Mouse (Mus musculus): ENCODE results near the gene Gm5678. TPM values are rescaled to one million over a fixed set of nuclear protein-coding genes. Genes with fewer than 3 reads are reported as not detected.
"Not testable (repeated sequence)": the region's sequence is repeated elsewhere in the genome, so short reads cannot be mapped to it uniquely, and the experiment has no call there.

Gm5678 gene
- polyA plus RNA-seq, 1 experiment from 2014 or later: not detected

GRCm38 (mm10) chr16:93624671-93625070 lies 3.2 kb upstream of the Gm5678 start:
- no peaks in the 10 kb centered on the region for H3K9me3 ChIP-seq (ENCODE audit: control insufficient read depth, low read length)
- H3K4me3 ChIP-seq (ENCODE audit: low read length): no peak overlapping the region
- H3K9ac ChIP-seq (ENCODE audit: low read length): no peak overlapping the region
- no peak overlapping the region for H3K4me2 ChIP-seq (ENCODE audit: low read depth, low read length)
- no peak for ATAC-seq (ENCODE audit: low read depth)
- H3K27ac ChIP-seq (ENCODE audit: low read length): no peak overlapping the region
- H3K27me3 ChIP-seq (ENCODE audit: control insufficient read depth, insufficient read depth, low read depth, low read length): no peaks in the 10 kb centered on the region
- H3K4me1 ChIP-seq (replicated peaks; ENCODE audit: control insufficient read depth, insufficient read depth, low read length): no peaks in the 10 kb centered on the region
- 72% methylated on average over 4 of the region's 4 CpGs for WGBS
- no peaks in the 10 kb centered on the region for H3K36me3 ChIP-seq (ENCODE audit: control insufficient read depth, insufficient read depth, low read length)

GRCm38 (mm10) chr16:93626745-93627144 lies 1.2 kb upstream of the Gm5678 start:
- no peak overlapping the region for H3K4me2 ChIP-seq (ENCODE audit: low read depth, low read length)
- no peaks in the 10 kb centered on the region for H3K36me3 ChIP-seq (ENCODE audit: control insufficient read depth, insufficient read depth, low read length)
- no peaks in the 10 kb centered on the region for H3K9me3 ChIP-seq (ENCODE audit: control insufficient read depth, low read length)
- H3K4me1 ChIP-seq (replicated peaks; ENCODE audit: control insufficient read depth, insufficient read depth, low read length): no peaks in the 10 kb centered on the region
- H3K27me3 ChIP-seq (ENCODE audit: control insufficient read depth, insufficient read depth, low read depth, low read length): no peaks in the 10 kb centered on the region
- H3K27ac ChIP-seq (ENCODE audit: low read length): no peak overlapping the region
- no peak overlapping the region for H3K9ac ChIP-seq (ENCODE audit: low read length)
- WGBS: 4% methylated on average over 1 of the region's 1 CpGs
- ATAC-seq (ENCODE audit: low read depth): no peak
- no peak overlapping the region for H3K4me3 ChIP-seq (ENCODE audit: low read length)

DNA sequence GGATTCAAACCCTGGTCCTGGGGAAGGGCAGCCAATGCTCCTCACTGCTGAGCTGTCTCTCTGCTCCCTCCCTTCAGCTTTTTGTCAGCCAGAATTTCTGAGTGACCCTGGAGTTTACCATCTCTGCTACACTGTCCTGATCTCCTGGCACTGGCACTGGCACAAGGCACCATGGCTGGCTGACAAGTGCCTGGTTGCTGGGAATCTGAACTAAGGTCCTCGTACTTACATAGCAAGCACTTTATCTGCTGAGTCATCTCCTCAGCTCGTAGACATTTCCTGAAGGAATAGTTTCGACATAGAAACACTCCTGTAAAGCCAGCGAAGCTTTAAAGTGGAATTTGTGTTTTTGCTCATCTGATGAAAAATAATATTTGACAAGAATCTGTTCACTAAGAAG lies 16.1 kb downstream of the Gm5678 start:
- Histone ChIP-seq H3K4me1 (replicated peaks; ENCODE audit: control insufficient read depth, insufficient read depth, low read length) (no peaks in the 10 kb centered on the region), H3K36me3 (ENCODE audit: control insufficient read depth, insufficient read depth, low read length) (no peaks in the 10 kb centered on the region)
- ATAC-seq (ENCODE audit: low read depth): no peak

GRCm38 (mm10) chr16:93648441-93649183 lies 20.7 kb downstream of the Gm5678 start:
- 70% methylated on average over 5 of the region's 5 CpGs for WGBS
- Histone ChIP-seq H3K36me3 (ENCODE audit: control insufficient read depth, insufficient read depth, low read length) (no peaks in the 10 kb centered on the region), H3K4me3 (ENCODE audit: low read length) (no peak overlapping the region), H3K9ac (ENCODE audit: low read length) (no peak overlapping the region), H3K27ac (ENCODE audit: low read length) (no peak overlapping the region), H3K27me3 (ENCODE audit: control insufficient read depth, insufficient read depth, low read depth, low read length) (no peaks in the 10 kb centered on the region), H3K4me2 (ENCODE audit: low read depth, low read length) (no peak overlapping the region), H3K9me3 (ENCODE audit: control insufficient read depth, low read length) (no peaks in the 10 kb centered on the region), H3K4me1 (replicated peaks; ENCODE audit: control insufficient read depth, insufficient read depth, low read length) (no peaks in the 10 kb centered on the region)
- no peak for ATAC-seq (ENCODE audit: low read depth)

More for the DNA sequence above, 16.1 kb downstream of the Gm5678 start:
- 33% methylated on average over 4 of the region's 4 CpGs for WGBS
- H3K27me3 ChIP-seq (ENCODE audit: control insufficient read depth, insufficient read depth, low read depth, low read length): no peaks in the 10 kb centered on the region
- H3K9ac ChIP-seq (ENCODE audit: low read length): no peak overlapping the region
- H3K27ac ChIP-seq (ENCODE audit: low read length): no peak overlapping the region
- no peak overlapping the region for H3K4me2 ChIP-seq (ENCODE audit: low read depth, low read length)
- H3K4me3 ChIP-seq (ENCODE audit: low read length): no peak overlapping the region
- H3K9me3 ChIP-seq (ENCODE audit: control insufficient read depth, low read length): no peaks in the 10 kb centered on the region

DNA sequence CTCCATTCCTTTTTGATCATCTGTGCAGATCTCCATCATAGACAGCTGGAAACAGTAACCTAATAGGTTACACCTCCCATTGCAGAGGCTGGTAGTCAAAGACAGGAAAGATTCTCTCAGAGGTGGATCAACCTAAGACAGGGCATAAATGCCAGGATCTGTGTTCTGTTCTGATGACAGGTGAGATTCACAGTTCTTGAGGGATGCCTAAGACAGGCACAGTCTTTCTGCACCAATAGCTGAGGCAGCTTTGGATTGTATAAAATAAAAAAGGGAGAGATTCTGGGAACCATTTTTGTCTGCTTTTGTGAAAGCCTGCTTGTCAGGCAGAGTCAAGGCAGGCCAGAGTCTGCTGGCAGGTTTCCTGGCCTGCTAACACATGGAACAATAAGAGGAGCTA lies 40.1 kb downstream of the Gm5678 start:
- no peak for ATAC-seq (ENCODE audit: low read depth)
- no peak overlapping the region for H3K4me2 ChIP-seq (ENCODE audit: low read depth, low read length)
- no peak overlapping the region for H3K27ac ChIP-seq (ENCODE audit: low read length)
- no peaks in the 10 kb centered on the region for H3K27me3 ChIP-seq (ENCODE audit: control insufficient read depth, insufficient read depth, low read depth, low read length)
- H3K9me3 ChIP-seq (ENCODE audit: control insufficient read depth, low read length): peaks cover 6% of the 10 kb centered on the region
- H3K4me3 ChIP-seq (ENCODE audit: low read length): no peak overlapping the region
- H3K4me1 ChIP-seq (replicated peaks; ENCODE audit: control insufficient read depth, insufficient read depth, low read length): no peaks in the 10 kb centered on the region
- H3K36me3 ChIP-seq (ENCODE audit: control insufficient read depth, insufficient read depth, low read length): no peaks in the 10 kb centered on the region
- no peak overlapping the region for H3K9ac ChIP-seq (ENCODE audit: low read length)

DNA sequence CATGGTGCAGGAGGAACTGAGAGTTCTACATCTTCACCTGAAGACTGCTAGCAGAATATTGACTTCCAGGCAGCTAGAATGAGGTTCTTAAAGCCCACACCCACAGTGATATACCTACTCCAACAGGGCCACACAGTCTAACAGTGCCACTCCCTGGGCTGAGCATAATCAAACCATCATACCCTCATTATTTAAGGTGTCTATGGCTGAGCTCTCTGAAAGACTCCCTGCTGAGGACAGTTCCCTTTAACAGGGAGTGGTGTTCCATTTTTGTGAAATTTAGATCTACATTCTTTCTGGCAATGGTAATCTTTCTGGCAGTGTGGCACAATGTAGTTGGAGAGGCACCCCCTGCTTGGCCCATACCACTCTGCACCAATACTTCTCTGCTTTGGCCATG lies 41.6 kb downstream of the Gm5678 start:
- H3K4me1 ChIP-seq (replicated peaks; ENCODE audit: control insufficient read depth, insufficient read depth, low read length): no peaks in the 10 kb centered on the region
- no peak overlapping the region for H3K4me3 ChIP-seq (ENCODE audit: low read length)
- H3K9me3 ChIP-seq (ENCODE audit: control insufficient read depth, low read length): peaks cover 6% of the 10 kb centered on the region
- H3K36me3 ChIP-seq (ENCODE audit: control insufficient read depth, insufficient read depth, low read length): no peaks in the 10 kb centered on the region
- no peak for ATAC-seq (ENCODE audit: low read depth)
- H3K27ac ChIP-seq (ENCODE audit: low read length): no peak overlapping the region
- H3K9ac ChIP-seq (ENCODE audit: low read length): no peak overlapping the region
- no peak overlapping the region for H3K4me2 ChIP-seq (ENCODE audit: low read depth, low read length)
- no peaks in the 10 kb centered on the region for H3K27me3 ChIP-seq (ENCODE audit: control insufficient read depth, insufficient read depth, low read depth, low read length)

- not testable (repeated sequence) for H3K36me3 ChIP-seq (ENCODE audit: control insufficient read depth, insufficient read depth, low read length); H3K4me1 ChIP-seq (replicated peaks; ENCODE audit: control insufficient read depth, insufficient read depth, low read length); H3K4me3 ChIP-seq (ENCODE audit: low read length); H3K9ac ChIP-seq (ENCODE audit: low read length); ATAC-seq (ENCODE audit: low read depth); H3K9me3 ChIP-seq (ENCODE audit: control insufficient read depth, low read length); H3K4me2 ChIP-seq (ENCODE audit: low read depth, low read length); H3K27ac ChIP-seq (ENCODE audit: low read length); H3K27me3 ChIP-seq (ENCODE audit: control insufficient read depth, insufficient read depth, low read depth, low read length)
- 32% methylated on average over 4 of the region's 4 CpGs for WGBS
These were observed 42.6 kb downstream of the Gm5678 start for GRCm38 (mm10) chr16:93670466-93670865.

GRCm38 (mm10) chr16:93671064-93671463 lies 43.2 kb downstream of the Gm5678 start:
- Histone ChIP-seq H3K9me3 (ENCODE audit: control insufficient read depth, low read length) (peaks cover 6% of the 10 kb centered on the region), H3K27ac (ENCODE audit: low read length) (no peak overlapping the region), H3K4me1 (replicated peaks; ENCODE audit: control insufficient read depth, insufficient read depth, low read length) (no peaks in the 10 kb centered on the region), H3K36me3 (ENCODE audit: control insufficient read depth, insufficient read depth, low read length) (no peaks in the 10 kb centered on the region), H3K27me3 (ENCODE audit: control insufficient read depth, insufficient read depth, low read depth, low read length) (no peaks in the 10 kb centered on the region), H3K9ac (ENCODE audit: low read length) (no peak overlapping the region), H3K4me2 (ENCODE audit: low read depth, low read length) (no peak overlapping the region), H3K4me3 (ENCODE audit: low read length) (no peak overlapping the region)
- ATAC-seq (ENCODE audit: low read depth): no peak
- 92% methylated on average over 5 of the region's 5 CpGs for WGBS

GRCm38 (mm10) chr16:93676376-93676775 lies 48.5 kb downstream of the Gm5678 start:
- no peak for ATAC-seq (ENCODE audit: low read depth)
- Histone ChIP-seq H3K9ac (ENCODE audit: low read length) (no peak overlapping the region), H3K27ac (ENCODE audit: low read length) (no peak overlapping the region), H3K36me3 (ENCODE audit: control insufficient read depth, insufficient read depth, low read length) (no peaks in the 10 kb centered on the region), H3K4me1 (replicated peaks; ENCODE audit: control insufficient read depth, insufficient read depth, low read length) (no peaks in the 10 kb centered on the region), H3K4me2 (ENCODE audit: low read depth, low read length) (no peak overlapping the region), H3K27me3 (ENCODE audit: control insufficient read depth, insufficient read depth, low read depth, low read length) (peaks cover 4% of the 10 kb centered on the region), H3K9me3 (ENCODE audit: control insufficient read depth, low read length) (no peaks in the 10 kb centered on the region), H3K4me3 (ENCODE audit: low read length) (no peak overlapping the region)
- WGBS: 80% methylated on average over 5 of the region's 5 CpGs

- Histone ChIP-seq H3K9ac (ENCODE audit: low read length) (no peak overlapping the region), H3K27ac (ENCODE audit: low read length) (no peak overlapping the region), H3K27me3 (ENCODE audit: control insufficient read depth, insufficient read depth, low read depth, low read length) (peaks cover 12% of the 10 kb centered on the region), H3K4me1 (replicated peaks; ENCODE audit: control insufficient read depth, insufficient read depth, low read length) (peaks cover 6% of the 10 kb centered on the region; the same call in 1 of the 2 replicates), H3K36me3 (ENCODE audit: control insufficient read depth, insufficient read depth, low read length) (no peaks in the 10 kb centered on the region), H3K9me3 (ENCODE audit: control insufficient read depth, low read length) (no peaks in the 10 kb centered on the region), H3K4me2 (ENCODE audit: low read depth, low read length) (no peak overlapping the region), H3K4me3 (ENCODE audit: low read length) (no peak overlapping the region)
- no peak for ATAC-seq (ENCODE audit: low read depth)
- WGBS: 73% methylated on average over 4 of the region's 4 CpGs
These were observed 50.3 kb downstream of the Gm5678 start for GRCm38 (mm10) chr16:93678206-93678605.

Data from lung, embryonic 16.5 days (tissue).